Mouse (Mus musculus) embryonic facial prominence, embryonic 12.5 days (tissue): ENCODE results near the gene Btbd9. TPM values are rescaled to one million over a fixed set of nuclear protein-coding genes. Genes with fewer than 3 reads are reported as not detected.

ENCODE experiments used
- ATAC-seq: fragments of 200-750 bp; cut with Nextera tagmentation; 2 replicates; pipeline ENCODE4 v1.8.0; 2017; ENCODE audit not compliant: insufficient number of reproducible peaks, insufficient read depth, low FRiP score, low TSS enrichment
- H3K27ac ChIP-seq: fragments of 300-500 bp; sonication (generic); 2 replicates; pipeline ENCODE4 v1.5.1; 2016; ENCODE audit warnings: mild to moderate bottlenecking
- H3K27me3 ChIP-seq: fragments of 300-500 bp; sonication (generic); 2 replicates; pipeline ENCODE4 v1.6.1; 2016; ENCODE audit warnings: mild to moderate bottlenecking, moderate library complexity
- H3K36me3 ChIP-seq: fragments of 300-500 bp; sonication (generic); 2 replicates; pipeline ENCODE4 v1.6.1; 2016; ENCODE audit warnings: mild to moderate bottlenecking
- H3K4me1 ChIP-seq: fragments of 300-500 bp; sonication (generic); 2 replicates; pipeline ENCODE4 v1.6.1; 2016
- H3K4me2 ChIP-seq: fragments of 300-500 bp; sonication (generic); replicated peaks from 2 replicates; pipeline ENCODE4 v1.6.1; 2016; ENCODE audit warnings: mild to moderate bottlenecking, moderate library complexity
- H3K4me3 ChIP-seq: fragments of 300-500 bp; sonication (generic); 2 replicates; pipeline ENCODE4 v1.5.1; 2016; ENCODE audit warnings: mild to moderate bottlenecking
- H3K9ac ChIP-seq: fragments of 300-500 bp; sonication (generic); 2 replicates; pipeline ENCODE4 v1.6.1; 2016; ENCODE audit warnings: mild to moderate bottlenecking, moderate library complexity
- H3K9me3 ChIP-seq: fragments of 300-500 bp; sonication (generic); 2 replicates; pipeline ENCODE4 v1.6.1; 2016; ENCODE audit warnings: mild to moderate bottlenecking, moderate library complexity
- WGBS: fragments of 180-500 bp; shearing (Covaris S2); methylation state at CpG from one replicate; pipeline ENCODE4 v1.1.7; 2016; 5-methylcytosine and 5-hydroxymethylcytosine counted together
- polyA plus RNA-seq: library from polyadenylated mRNA; unstranded; fragments of >200 nt; fragmentation: Nextera tagmentation; extraction: Ambion mirVana; gene quantifications from 2 replicates; pipeline ENCODE4 v1.2.1, GENCODE M21; 2016

The Btbd9 gene
- polyA plus RNA-seq, 1 experiment from 2014 or later, result 71.6 TPM

DNA sequence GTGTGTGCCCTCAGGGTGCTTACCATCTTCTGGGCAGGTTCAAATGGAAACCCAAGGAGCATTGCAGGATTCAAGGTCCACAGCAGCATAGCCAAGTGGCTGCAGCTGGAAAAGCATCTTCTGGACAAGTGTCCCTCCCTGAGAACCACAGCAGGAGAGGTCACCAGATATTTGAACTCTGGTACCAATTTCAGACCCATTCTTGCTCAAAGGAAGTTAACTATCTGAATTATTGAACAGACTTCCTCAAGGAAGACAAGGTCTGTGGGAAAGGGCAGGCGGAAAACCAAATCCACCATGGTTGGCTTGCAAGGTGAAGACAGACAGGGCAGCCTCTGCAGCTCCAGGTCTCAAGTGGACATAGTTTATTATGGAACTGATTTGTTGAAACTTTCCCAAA is 211.6 kb downstream of the Btbd9 start:
- Histone ChIP-seq H3K36me3 (no peaks in the 10 kb centered on the region), H3K4me1 (peaks cover 9% of the 10 kb centered on the region), H3K4me2 (no peak overlapping the region), H3K9me3 (no peaks in the 10 kb centered on the region), H3K27ac (no peak overlapping the region), H3K4me3 (no peak overlapping the region), H3K27me3 (no peaks in the 10 kb centered on the region), H3K9ac (no peak overlapping the region)
- 83% methylated on average over 1 of the region's 1 CpGs for WGBS
- no peak for ATAC-seq

DNA sequence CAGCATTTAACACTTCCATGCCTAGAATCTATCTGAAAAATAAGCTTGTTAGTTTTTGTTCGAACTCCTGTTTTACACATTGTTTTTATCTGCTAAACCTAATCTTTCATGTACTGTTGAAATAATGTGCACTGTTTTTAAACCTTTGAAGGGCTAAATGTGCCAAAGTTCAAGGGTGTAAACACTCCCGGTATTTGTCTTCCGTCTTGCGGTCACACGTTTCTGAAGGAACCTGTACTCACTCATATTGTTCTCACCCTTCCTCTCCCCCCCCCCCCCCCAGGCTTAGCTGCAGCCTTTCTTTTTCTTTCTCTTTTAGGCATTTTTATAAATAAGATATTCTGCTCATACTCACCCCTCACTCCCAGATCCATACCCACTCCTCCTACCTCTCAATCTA is 212.9 kb downstream of the Btbd9 start:
- ATAC-seq, result no peak
- H3K27ac ChIP-seq, result no peak overlapping the region
- H3K9me3 ChIP-seq, result no peaks in the 10 kb centered on the region
- H3K36me3 ChIP-seq, result no peaks in the 10 kb centered on the region
- H3K9ac ChIP-seq, result no peak overlapping the region
- H3K27me3 ChIP-seq, result no peaks in the 10 kb centered on the region
- 86% methylated on average over 5 of the region's 5 CpGs for WGBS
- no peak overlapping the region for H3K4me3 ChIP-seq
- H3K4me1 ChIP-seq, result peaks cover 12% of the 10 kb centered on the region
- no peak overlapping the region for H3K4me2 ChIP-seq

DNA sequence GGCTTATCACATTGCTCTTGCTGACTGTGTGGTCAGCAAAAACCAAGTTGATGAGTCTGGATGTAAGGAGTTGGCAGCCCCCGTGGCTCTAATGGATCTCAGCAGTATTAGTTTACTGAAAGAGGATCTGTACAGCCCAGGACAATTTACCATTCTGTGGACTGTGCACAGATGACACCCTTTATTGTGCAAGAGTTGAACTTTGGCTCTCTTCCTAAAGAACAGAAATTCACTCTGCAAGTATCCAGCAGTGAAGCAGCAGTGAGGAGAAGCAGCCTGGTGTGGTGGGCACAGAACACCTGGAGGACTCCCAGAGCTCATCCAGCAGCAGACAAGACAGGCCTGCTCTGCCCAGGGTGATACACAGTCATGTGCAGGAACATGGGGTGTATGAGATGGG is 215.6 kb downstream of the Btbd9 start:
- Histone ChIP-seq H3K9ac (no peak overlapping the region), H3K27me3 (no peaks in the 10 kb centered on the region), H3K27ac (no peak overlapping the region), H3K36me3 (no peaks in the 10 kb centered on the region), H3K9me3 (no peaks in the 10 kb centered on the region), H3K4me2 (no peak overlapping the region), H3K4me1 (peaks cover 11% of the 10 kb centered on the region), H3K4me3 (no peak overlapping the region)
- 28% methylated on average over 1 of the region's 1 CpGs for WGBS
- no peak for ATAC-seq

- WGBS, result 62% methylated on average over 5 of the region's 5 CpGs
Measured at GRCm38 (mm10) chr17:30359392-30359791, 216.9 kb downstream of the Btbd9 start.

GRCm38 (mm10) chr17:30355431-30355830 is 220.9 kb downstream of the Btbd9 start:
- ATAC-seq, result no peak
- Histone ChIP-seq H3K27me3 (no peaks in the 10 kb centered on the region), H3K4me1 (peaks cover 16% of the 10 kb centered on the region), H3K4me2 (no peak overlapping the region), H3K27ac (no peak overlapping the region), H3K9ac (no peak overlapping the region), H3K36me3 (no peaks in the 10 kb centered on the region), H3K9me3 (no peaks in the 10 kb centered on the region), H3K4me3 (no peak overlapping the region)
- 79% methylated on average over 1 of the region's 1 CpGs for WGBS

More at GRCm38 (mm10) chr17:30359392-30359791, 216.9 kb downstream of the Btbd9 start:
- Histone ChIP-seq H3K4me3 (no peak overlapping the region), H3K27me3 (no peaks in the 10 kb centered on the region), H3K4me1 (peaks cover 18% of the 10 kb centered on the region), H3K9me3 (no peaks in the 10 kb centered on the region), H3K27ac (no peak overlapping the region), H3K4me2 (no peak overlapping the region), H3K36me3 (no peaks in the 10 kb centered on the region), H3K9ac (no peak overlapping the region)
- ATAC-seq, result no peak

DNA sequence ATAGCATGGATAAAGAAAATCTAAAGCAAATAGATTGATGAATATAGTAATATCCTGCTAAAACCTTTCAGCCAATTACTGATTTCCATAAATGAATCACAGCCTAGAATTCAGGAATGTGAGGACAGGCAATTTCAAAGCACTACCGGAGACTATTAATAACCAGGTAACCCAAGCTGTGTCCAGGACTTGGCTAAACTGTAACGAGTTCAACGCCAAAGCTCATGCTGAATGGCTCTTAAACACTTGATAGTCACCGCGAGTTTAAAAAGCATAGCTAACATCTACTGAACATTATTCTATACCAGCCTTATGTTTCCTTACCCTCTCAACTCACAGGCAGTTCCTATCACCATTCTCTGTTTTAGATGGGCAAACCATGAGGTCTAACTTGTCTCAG is 221.9 kb downstream of the Btbd9 start:
- no peak for ATAC-seq
- H3K4me2 ChIP-seq, result no peak overlapping the region
- 80% methylated on average over 5 of the region's 5 CpGs for WGBS
- H3K9me3 ChIP-seq, result no peaks in the 10 kb centered on the region
- H3K4me3 ChIP-seq, result no peak overlapping the region
- H3K36me3 ChIP-seq, result no peaks in the 10 kb centered on the region
- no peak overlapping the region for H3K27ac ChIP-seq
- H3K4me1 ChIP-seq, result peaks cover 16% of the 10 kb centered on the region
- no peak overlapping the region for H3K9ac ChIP-seq
- H3K27me3 ChIP-seq, result no peaks in the 10 kb centered on the region

GRCm38 (mm10) chr17:30348031-30348430 is 228.3 kb downstream of the Btbd9 start:
- no peaks in the 10 kb centered on the region for H3K9me3 ChIP-seq
- H3K4me1 ChIP-seq, result peaks cover 14% of the 10 kb centered on the region
- H3K4me3 ChIP-seq, result no peak overlapping the region
- H3K27ac ChIP-seq, result no peak overlapping the region
- no peak overlapping the region for H3K9ac ChIP-seq
- H3K27me3 ChIP-seq, result no peaks in the 10 kb centered on the region
- no peak for ATAC-seq
- WGBS, result 68% methylated on average over 2 of the region's 2 CpGs
- no peak overlapping the region for H3K4me2 ChIP-seq
- H3K36me3 ChIP-seq, result no peaks in the 10 kb centered on the region

DNA sequence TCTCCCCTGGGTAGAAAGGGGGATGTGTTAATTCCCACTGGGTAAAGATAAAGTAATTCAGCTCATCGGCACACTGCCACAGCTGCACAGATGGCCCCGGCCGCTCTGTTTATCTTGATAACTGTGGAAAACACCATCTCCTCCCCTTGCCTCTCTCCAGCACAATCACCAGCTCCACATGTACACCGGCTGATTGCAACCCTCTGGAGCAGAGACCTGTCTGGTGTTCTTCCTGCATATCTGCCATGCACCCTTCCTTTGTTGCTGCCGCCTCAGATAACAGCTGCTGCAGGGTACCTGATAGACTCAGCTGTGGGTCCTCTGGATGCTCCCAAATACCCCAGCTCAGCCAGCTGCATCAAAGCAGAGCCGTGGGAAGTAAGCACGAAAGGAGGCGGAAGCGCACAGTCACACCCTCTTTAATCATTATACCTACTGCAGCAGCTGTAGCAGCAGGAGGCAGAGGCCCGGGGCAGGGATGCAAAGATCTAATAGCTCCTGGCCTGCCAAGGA is 229.1 kb downstream of the Btbd9 start:
- WGBS, result 34% methylated on average over 10 of the region's 10 CpGs
- no peaks in the 10 kb centered on the region for H3K36me3 ChIP-seq
- H3K27ac ChIP-seq, result no peak overlapping the region
- no peaks in the 10 kb centered on the region for H3K9me3 ChIP-seq
- H3K9ac ChIP-seq, result no peak overlapping the region
- no peak overlapping the region for H3K4me2 ChIP-seq
- H3K4me1 ChIP-seq, result peaks cover 14% of the 10 kb centered on the region
- ATAC-seq, result no peak
- H3K4me3 ChIP-seq, result no peak overlapping the region
- H3K27me3 ChIP-seq, result no peaks in the 10 kb centered on the region

DNA sequence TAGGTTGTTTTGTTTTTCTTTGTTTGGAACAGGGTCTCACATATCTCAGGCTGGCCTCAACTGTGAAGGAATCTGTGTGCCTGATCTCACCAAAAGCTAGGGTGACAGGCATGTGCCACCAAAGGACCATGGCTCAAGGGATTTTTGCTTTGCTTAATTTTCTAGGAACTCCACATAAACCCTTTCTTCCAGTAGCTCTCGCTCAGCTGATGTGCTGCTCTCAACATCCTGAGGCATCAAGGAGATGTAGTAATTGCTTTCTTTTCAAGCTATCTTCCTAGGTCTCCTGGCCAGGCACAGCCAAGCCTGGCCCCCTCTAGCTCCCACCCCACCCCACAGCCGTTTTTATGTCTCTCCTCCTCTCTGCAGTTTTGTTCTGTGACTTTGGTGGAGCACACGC is 231.3 kb downstream of the Btbd9 start:
- Histone ChIP-seq H3K4me1 (peaks cover 14% of the 10 kb centered on the region), H3K4me3 (no peak overlapping the region), H3K9me3 (no peaks in the 10 kb centered on the region), H3K36me3 (no peaks in the 10 kb centered on the region), H3K4me2 (no peak overlapping the region), H3K9ac (no peak overlapping the region), H3K27me3 (no peaks in the 10 kb centered on the region), H3K27ac (no peak overlapping the region)
- 82% methylated on average over 3 of the region's 3 CpGs for WGBS
- no peak for ATAC-seq

- H3K9ac ChIP-seq, result no peak overlapping the region
- no peak overlapping the region for H3K27ac ChIP-seq
- H3K4me1 ChIP-seq, result peaks cover 14% of the 10 kb centered on the region
- no peaks in the 10 kb centered on the region for H3K36me3 ChIP-seq
- H3K9me3 ChIP-seq, result no peaks in the 10 kb centered on the region
- no peak overlapping the region for H3K4me2 ChIP-seq
- no peak overlapping the region for H3K4me3 ChIP-seq
- whole genome bisulfite sequencing, result 76% methylated on average over 9 of the region's 9 CpGs
- no peaks in the 10 kb centered on the region for H3K27me3 ChIP-seq
- no peak for ATAC-seq
Measured at GRCm38 (mm10) chr17:30343701-30344473, 232.4 kb downstream of the Btbd9 start.

DNA sequence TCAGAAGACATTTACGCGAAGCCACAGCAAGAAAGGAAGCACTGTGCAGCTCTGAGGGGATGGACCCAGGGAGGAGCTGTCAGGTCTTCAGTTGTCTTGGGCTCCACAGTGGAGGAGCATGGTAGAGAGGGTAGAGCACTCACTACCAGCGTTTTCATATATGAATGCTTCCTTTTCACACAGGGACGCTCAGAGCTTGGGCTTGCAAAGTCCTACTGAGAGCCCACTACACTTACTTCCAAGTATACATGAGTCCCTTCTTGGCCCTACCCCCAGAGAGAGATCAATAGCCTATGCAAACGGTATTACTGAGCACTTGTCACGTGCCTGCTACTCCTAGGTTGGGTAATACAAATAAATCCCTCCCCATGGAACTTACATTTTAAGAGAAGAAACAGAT is 234.7 kb downstream of the Btbd9 start:
- Histone ChIP-seq H3K9me3 (no peaks in the 10 kb centered on the region), H3K4me2 (no peak overlapping the region), H3K36me3 (no peaks in the 10 kb centered on the region), H3K27me3 (no peaks in the 10 kb centered on the region), H3K9ac (no peak overlapping the region), H3K4me1 (peaks cover 5% of the 10 kb centered on the region), H3K27ac (no peak overlapping the region), H3K4me3 (no peak overlapping the region)
- 80% methylated on average over 6 of the region's 6 CpGs for WGBS
- no peak for ATAC-seq

DNA sequence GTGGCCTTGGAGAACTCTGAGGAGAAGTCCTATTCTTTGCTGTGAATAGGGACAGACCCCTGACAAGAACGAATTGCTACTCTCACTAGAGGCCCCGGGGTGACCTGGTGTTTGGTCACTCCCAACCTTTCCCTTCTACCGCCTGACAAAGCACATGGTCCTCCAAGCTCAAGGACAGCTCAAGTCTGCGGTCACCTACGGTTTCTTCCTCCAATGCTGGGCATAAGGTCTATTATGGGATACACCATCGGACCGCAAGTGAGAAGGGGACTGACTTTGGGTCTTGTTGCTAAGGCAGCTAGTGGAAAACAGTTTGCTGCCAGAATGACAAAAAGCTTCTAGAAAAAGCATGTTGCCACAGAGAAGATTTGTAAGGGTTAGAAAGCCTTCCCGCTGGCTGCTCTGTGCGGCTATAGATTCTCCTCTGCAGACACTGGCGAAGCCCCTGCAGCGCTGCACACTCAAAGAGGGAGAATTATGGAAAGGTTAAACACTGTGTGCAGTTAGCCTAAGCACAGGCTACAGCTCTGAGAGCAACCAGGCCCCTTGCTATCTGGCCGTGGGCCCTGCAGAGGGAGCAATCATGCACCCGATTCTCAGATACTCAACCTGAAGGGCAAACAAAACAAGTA is 235.7 kb downstream of the Btbd9 start:
- no peak for ATAC-seq
- Histone ChIP-seq H3K27me3 (no peaks in the 10 kb centered on the region), H3K9me3 (no peaks in the 10 kb centered on the region), H3K9ac (no peak overlapping the region), H3K4me3 (no peak overlapping the region), H3K4me2 (no peak overlapping the region), H3K36me3 (no peaks in the 10 kb centered on the region), H3K4me1 (peaks cover 14% of the 10 kb centered on the region), H3K27ac (no peak overlapping the region)
- 86% methylated on average over 13 of the region's 13 CpGs for WGBS
